Mouse (Mus musculus): Measurements from ENCODE around the gene Acap1.
A peak's percentile ranks its signal among the peaks of the same experiment; 100 is the strongest.

GRCm38 (mm10) chr11:69846738-69847688 lies 48.3 kb downstream of the Acap1 start:
- no peak for TF ChIP-seq CHD2 (IDR thresholded peaks at IDR 0.05; ENCODE audit: low read depth, low read length)
- TF ChIP-seq ZC3H11A (IDR thresholded peaks at IDR 0.05; ENCODE audit: borderline replicate concordance, low read depth, low read length), result no peak
- TF ChIP-seq ZNF384 (IDR thresholded peaks at IDR 0.05; ENCODE audit: low read depth, low read length), result 0 out of 2 replicates have a peak, but pooled peaks have one; percentile 12
- TF ChIP-seq MAFK (IDR thresholded peaks at IDR 0.05; ENCODE audit: insufficient read depth, low read depth, low read length), result no peak

Data from ES-E14 (cell line).